Mouse (Mus musculus) neural tube, embryonic 15.5 days (tissue): ENCODE measurements around the gene Zfp933. TPM values are rescaled to one million over a fixed set of nuclear protein-coding genes. Genes with fewer than 3 reads are reported as not detected.
"Not testable (repeated sequence)": the region's sequence is repeated elsewhere in the genome, so short reads cannot be mapped to it uniquely, and the experiment has no call there.

ENCODE experiments used
- ATAC-seq: fragments of 200-750 bp; cut with Nextera tagmentation; 2 replicates; pipeline ENCODE4 v1.8.0; 2017; ENCODE audit warnings: mild to moderate bottlenecking, moderate TSS enrichment, moderate library complexity; ENCODE audit not compliant: low FRiP score
- H3K27ac ChIP-seq: fragments of 300-500 bp; sonication (generic); replicated peaks from 2 replicates; pipeline ENCODE4 v1.5.1; 2015; ENCODE audit warnings: mild to moderate bottlenecking, inconsistent platforms
- H3K27me3 ChIP-seq: fragments of 300-500 bp; sonication (generic); replicated peaks from 2 replicates; pipeline ENCODE4 v1.6.1; 2015; ENCODE audit warnings: inconsistent platforms
- H3K36me3 ChIP-seq: fragments of 300-500 bp; sonication (generic); 2 replicates; pipeline ENCODE4 v1.6.1; 2015; ENCODE audit warnings: inconsistent platforms
- H3K4me1 ChIP-seq: fragments of 300-500 bp; sonication (generic); 2 replicates; pipeline ENCODE4 v1.6.1; 2015; ENCODE audit warnings: inconsistent platforms
- H3K4me2 ChIP-seq: fragments of 300-500 bp; sonication (generic); 2 replicates; pipeline ENCODE4 v1.6.1; 2015; ENCODE audit warnings: inconsistent platforms, mild to moderate bottlenecking, moderate library complexity
- H3K4me3 ChIP-seq: fragments of 300-500 bp; sonication (generic); replicated peaks from 2 replicates; pipeline ENCODE4 v1.5.1; 2015; ENCODE audit warnings: mild to moderate bottlenecking, inconsistent platforms
- H3K9ac ChIP-seq: fragments of 300-500 bp; sonication (generic); replicated peaks from 2 replicates; pipeline ENCODE4 v1.6.1; 2015; ENCODE audit warnings: mild to moderate bottlenecking, inconsistent platforms
- H3K9me3 ChIP-seq: fragments of 300-500 bp; sonication (generic); replicated peaks from 2 replicates; pipeline ENCODE4 v1.6.1; 2016; ENCODE audit warnings: inconsistent platforms
- WGBS: fragments of 180-500 bp; shearing (Covaris S2); methylation state at CpG from one replicate; pipeline ENCODE4 v1.1.7; 2015; ENCODE audit warnings: mixed read lengths; 5-methylcytosine and 5-hydroxymethylcytosine counted together
- polyA plus RNA-seq: library from polyadenylated mRNA; unstranded; fragments of >200 nt; fragmentation: Nextera tagmentation; extraction: Ambion mirVana; gene quantifications from 2 replicates; pipeline ENCODE4 v1.2.1, GENCODE M21; 2015

Gene Zfp933
- polyA plus RNA-seq, 1 experiment from 2014 or later = 6.8 TPM

GRCm38 (mm10) chr4:147794026-147794665 lies 54.0 kb downstream of the Zfp933 start:
- not testable (repeated sequence) for H3K4me2 ChIP-seq, H3K4me3 ChIP-seq, H3K9ac ChIP-seq, H3K27me3 ChIP-seq, ATAC-seq, H3K27ac ChIP-seq, H3K4me1 ChIP-seq
- H3K9me3 ChIP-seq = peaks cover 27% of the 10 kb centered on the region
- H3K36me3 ChIP-seq = peaks cover 11% of the 10 kb centered on the region
- 89% methylated on average over 2 of the region's 3 CpGs for WGBS

GRCm38 (mm10) chr4:147793390-147793916 lies 54.7 kb downstream of the Zfp933 start:
- not testable (repeated sequence) for H3K4me3 ChIP-seq, H3K27me3 ChIP-seq, H3K27ac ChIP-seq, H3K4me1 ChIP-seq, H3K4me2 ChIP-seq, ATAC-seq, H3K9ac ChIP-seq
- Histone ChIP-seq H3K9me3 (peaks cover 30% of the 10 kb centered on the region), H3K36me3 (peaks cover 14% of the 10 kb centered on the region)
- 61% methylated on average over 2 of the region's 2 CpGs for WGBS

GRCm38 (mm10) chr4:147791729-147792128 lies 56.4 kb downstream of the Zfp933 start:
- H3K4me3 ChIP-seq, H3K27ac ChIP-seq, ATAC-seq, H3K4me2 ChIP-seq, H3K4me1 ChIP-seq, H3K9ac ChIP-seq, H3K27me3 ChIP-seq: not testable (repeated sequence)
- Histone ChIP-seq H3K36me3 (peaks cover 17% of the 10 kb centered on the region), H3K9me3 (peaks cover 30% of the 10 kb centered on the region)

Other genes with a start within 250 kb of the Zfp933 start
- 2.5 and 2.7 TPM in 2 replicates for gene Zfp979, start 205.9 kb downstream of the Zfp933 start, polyA plus RNA-seq
- not detected in 2 replicates for gene Zfp534, start 145.8 kb downstream of the Zfp933 start, polyA plus RNA-seq
- gene Zfp984, start 38.6 kb downstream of the Zfp933 start, polyA plus RNA-seq = 4.0 and 6.3 TPM in 2 replicates
- 36.8 and 41.5 TPM in 2 replicates for gene Miip, start 20.4 kb upstream of the Zfp933 start, polyA plus RNA-seq
- gene Fv1, start 20.6 kb upstream of the Zfp933 start, polyA plus RNA-seq = 9.5 and 11.4 TPM in 2 replicates
- 89.9 and 100 TPM in 2 replicates for gene Mfn2, start 56.3 kb upstream of the Zfp933 start, polyA plus RNA-seq
- 29.2 and 31.8 TPM in 2 replicates for gene Plod1, start 88.4 kb upstream of the Zfp933 start, polyA plus RNA-seq
- gene 2510039O18Rik, start 92.5 kb upstream of the Zfp933 start, polyA plus RNA-seq = 11.5 and 13.5 TPM in 2 replicates
- gene Nppb, start 137.4 kb upstream of the Zfp933 start, polyA plus RNA-seq = 0.33 TPM in 1 of 2 replicates, not detected in the other
- 1.6 and 1.7 TPM in 2 replicates for gene Nppa, start 152.4 kb upstream of the Zfp933 start, polyA plus RNA-seq
- 28.0 and 29.0 TPM in 2 replicates for gene Clcn6, start 190.5 kb upstream of the Zfp933 start, polyA plus RNA-seq
- 16.5 and 17.3 TPM in 2 replicates for gene Mthfr, start 190.7 kb upstream of the Zfp933 start, polyA plus RNA-seq
- 5.2 and 10.4 TPM in 2 replicates for gene Agtrap, start 239.7 kb upstream of the Zfp933 start, polyA plus RNA-seq